Mouse (Mus musculus): Measurements from ENCODE around the gene Palm2. TPM values are rescaled to one million over a fixed set of nuclear protein-coding genes. Genes with fewer than 3 reads are reported as not detected.
"Not testable (repeated sequence)": the region's sequence is repeated elsewhere in the genome, so short reads cannot be mapped to it uniquely, and the experiment has no call there.

Palm2 gene
- 1 to 10 TPM; 4.1 to 9.1 TPM for total RNA-seq (2021)
- long read RNA-seq, experiment 1, partial matches to known transcripts = 1 of 1 reads
- long read RNA-seq, experiment 1, other reads (novel, unspliced or antisense) = 0 of 1 reads
- long read RNA-seq, experiment 2 = 0 reads

GRCm38 (mm10) chr4:57433941-57434704 is at the start of gene Palm2:
Gene Palm2, plus strand, starts transcription at chr4:57434247.
- DNase-seq = peak; percentile 66

DNA sequence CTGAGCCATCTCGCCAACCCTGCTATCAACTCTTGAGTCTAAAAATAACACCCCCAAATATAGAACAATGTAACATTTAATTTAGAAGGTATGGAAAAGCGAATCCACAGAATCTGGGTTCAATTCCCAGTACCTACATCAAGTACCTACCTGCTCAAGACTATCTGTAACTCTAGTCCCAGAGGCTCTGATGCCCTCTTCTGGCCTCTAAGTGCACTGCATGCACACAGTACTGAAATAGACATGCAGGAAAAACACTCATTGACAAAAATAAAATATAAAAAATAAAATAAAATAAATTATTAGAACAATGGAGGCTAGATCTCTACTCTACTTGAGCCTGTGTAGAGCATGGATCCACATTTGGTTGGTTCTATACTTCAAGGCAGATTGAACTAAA is 49.7 kb upstream of the Palm2 start:
- no peak for DNase-seq

DNA sequence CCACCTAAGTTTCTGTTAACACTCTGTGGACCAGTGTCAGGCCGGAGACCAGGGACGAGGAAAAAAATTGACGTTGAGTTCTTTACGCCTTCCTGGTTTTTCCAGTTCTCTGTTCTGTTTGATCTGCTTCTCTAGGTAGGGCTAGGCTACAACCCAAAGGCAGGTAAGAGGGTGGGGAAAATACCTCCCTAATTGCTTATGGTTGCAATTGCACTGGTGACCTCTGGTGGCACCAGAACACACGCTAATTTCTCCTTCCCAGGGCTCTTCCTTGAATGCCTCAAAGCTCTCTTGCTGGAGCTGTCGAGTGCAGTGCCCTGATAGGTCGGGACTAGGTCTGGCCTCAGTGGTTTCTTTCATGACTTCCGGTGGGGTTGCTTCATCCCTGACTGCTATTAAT is 42.9 kb upstream of the Palm2 start:
- no peak for DNase-seq

DNA sequence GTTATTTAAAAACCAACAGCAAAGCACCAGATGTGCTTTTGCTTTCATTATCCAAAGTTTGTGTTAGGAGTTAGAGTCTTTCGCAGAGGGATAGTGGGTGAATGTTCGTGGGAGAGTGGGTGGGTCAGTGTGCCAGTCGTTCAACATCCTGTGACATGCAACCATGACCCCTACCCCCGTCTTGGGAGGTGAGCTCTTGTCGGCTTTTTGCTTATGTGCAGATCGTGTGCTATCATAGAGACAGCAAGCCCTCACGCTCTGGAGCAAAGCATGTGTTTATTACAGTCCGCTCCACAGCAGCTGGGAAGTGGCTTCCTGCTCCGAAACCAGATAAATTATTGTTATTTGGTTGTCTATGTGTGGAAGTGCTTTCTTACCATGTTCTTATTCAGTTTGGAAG is 37.6 kb upstream of the Palm2 start:
- DNase-seq = no peak

DNA sequence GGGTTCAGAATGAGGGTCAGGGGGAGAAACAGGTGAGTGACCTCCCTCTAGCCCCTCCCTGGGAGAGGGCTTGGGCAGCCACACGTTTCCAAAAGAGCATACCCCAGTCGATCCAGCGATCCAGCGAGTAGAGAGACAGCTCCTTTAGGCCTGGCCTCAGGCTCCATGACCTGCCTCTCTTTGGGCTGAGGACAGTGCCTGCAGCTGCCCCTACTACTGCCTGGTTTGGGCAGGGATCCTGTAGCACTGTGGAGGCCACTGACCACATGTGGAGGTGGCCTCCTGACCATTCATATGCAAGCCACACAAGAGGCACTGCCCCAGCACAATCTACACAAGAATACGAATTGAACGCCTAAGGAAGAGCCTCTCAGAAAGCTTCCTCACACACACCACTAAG is 21.7 kb upstream of the Palm2 start:
- not testable (repeated sequence) for DNase-seq

DNA sequence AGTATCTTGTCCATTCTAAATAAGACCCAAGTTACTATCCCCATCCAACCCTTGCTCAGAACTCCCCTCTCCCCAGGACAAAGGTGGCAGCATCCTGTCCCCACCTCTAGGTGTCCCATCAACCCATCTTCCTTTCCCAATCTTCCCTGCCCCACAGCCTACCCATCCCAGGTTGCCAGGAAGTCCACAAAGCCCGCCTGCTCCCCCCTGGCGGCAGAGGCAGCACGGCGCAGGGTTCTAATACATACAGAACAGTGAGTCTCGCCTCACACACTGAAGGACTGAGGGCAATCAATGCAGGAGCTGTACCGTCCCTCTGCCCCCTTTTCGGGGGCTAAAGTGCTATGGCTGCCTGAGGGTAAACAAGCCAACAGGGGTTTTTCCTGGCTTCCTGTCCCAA is 21.0 kb upstream of the Palm2 start:
- DNase-seq = no peak

DNA sequence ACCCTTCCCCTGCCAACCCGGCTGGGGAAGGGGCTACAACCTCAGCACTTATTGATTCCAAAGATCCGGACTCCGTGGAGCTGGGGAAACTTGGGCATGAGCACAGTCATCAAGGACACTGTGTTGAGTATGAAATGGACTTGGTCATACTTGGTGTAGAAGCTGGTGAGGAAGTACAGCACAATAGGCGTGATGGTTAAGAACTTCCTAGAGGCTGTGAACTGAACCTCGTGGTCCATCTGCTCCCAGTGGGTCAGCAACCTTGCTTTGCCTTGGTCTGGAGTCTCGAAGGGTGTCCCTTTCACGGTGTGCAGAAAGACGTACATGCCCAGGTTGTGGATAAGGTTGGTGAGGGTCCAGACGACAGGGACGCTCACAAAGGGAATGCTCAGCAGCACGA is 20.4 kb upstream of the Palm2 start:
- DNase-seq = not testable (repeated sequence)

GRCm38 (mm10) chr4:57424011-57424410 is 10.0 kb upstream of the Palm2 start:
- DNase-seq = no peak

DNA sequence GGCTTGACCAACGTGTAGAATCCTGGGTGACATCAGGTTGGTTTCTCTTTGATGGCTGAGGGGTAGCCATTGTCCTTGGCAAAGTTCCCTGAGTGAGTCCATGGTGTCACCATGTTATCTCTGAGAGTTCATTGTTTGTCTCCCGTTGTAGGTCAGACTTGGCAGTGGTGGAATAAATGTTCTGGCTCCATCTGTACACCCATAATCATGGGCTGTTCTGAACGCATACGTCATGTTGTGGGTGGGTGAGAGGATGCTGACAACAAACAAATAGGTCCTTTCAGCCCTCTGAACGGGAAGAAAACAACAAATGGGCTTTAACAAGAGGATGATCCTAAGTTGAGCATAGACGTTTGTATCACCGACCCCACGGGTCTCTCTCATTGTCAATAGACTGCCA is 5.7 kb upstream of the Palm2 start:
- DNase-seq = no peak

- DNase-seq = no peak
Measured at GRCm38 (mm10) chr4:57434705-57435360, 786 bp downstream of the Palm2 start.

- no peak for DNase-seq
Measured at GRCm38 (mm10) chr4:57436286-57436685, 2.2 kb downstream of the Palm2 start.

DNA sequence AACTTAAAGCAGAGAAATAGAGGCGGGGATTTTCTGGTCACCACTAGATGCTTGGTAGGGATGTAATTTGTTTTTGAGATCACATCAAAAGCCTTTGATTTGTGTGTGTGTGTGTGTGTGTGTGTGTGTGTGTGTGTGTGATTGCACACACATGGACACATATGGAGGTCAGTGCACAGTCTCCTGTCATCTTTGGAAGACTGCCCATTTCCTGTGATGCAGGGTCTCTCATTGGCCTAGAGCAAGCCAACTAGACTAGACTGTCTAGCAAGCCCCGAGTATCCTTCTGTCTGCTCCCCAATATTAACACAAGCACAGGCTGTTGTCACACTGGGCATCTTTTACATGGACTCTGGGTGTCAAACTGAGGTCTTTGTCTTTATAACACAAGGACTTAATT is 12.0 kb downstream of the Palm2 start:
- no peak for DNase-seq

- DNase-seq = no peak
Measured at GRCm38 (mm10) chr4:57446854-57447444, 12.9 kb downstream of the Palm2 start.

GRCm38 (mm10) chr4:57451896-57452295 is 17.8 kb downstream of the Palm2 start:
- peak; percentile 53 for DNase-seq

DNA sequence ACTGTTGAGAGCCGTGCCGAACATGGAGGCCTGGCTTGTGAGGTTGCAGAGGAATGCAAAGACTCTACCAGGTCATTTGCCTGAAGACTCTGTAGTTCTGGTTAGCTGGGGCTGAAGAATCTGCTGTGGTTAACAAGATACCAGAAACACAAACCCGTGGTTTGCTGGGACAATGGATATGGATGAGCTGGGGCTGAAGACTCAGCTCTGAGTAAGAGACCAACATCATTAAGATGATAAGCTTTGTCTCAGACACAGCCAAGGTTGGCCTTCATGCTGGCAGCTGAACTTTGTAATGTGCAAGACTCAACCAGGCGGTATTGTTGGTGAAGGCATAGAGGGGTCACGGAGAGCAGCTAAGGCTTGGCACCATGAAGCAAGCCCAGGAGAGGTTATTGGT is 18.6 kb downstream of the Palm2 start:
- DNase-seq = no peak

GRCm38 (mm10) chr4:57462378-57462777 is 28.3 kb downstream of the Palm2 start:
- peak; percentile 28 for DNase-seq

DNA sequence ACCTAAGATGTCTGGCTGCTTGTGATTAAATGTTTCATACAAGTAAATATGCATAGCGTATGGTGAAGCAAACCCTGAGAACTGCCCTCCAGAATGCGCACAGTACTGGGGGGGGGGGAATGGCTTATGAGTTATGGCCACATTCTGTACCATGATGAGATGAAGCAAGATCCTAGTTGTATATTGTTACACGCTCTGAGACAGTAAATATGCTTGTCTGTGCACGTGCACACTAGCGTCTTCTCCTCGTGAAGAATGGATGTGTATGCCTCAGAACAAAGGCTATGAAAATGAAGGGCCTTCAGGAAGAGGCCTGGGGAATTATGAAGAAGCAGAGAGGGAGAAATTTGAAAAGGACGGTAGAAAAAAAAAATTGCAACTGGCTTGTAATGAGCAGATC is 48.4 kb downstream of the Palm2 start:
- no peak for DNase-seq

GRCm38 (mm10) chr4:57486392-57486791 is 52.3 kb downstream of the Palm2 start:
- no peak for DNase-seq

GRCm38 (mm10) chr4:57489887-57490286 is 55.8 kb downstream of the Palm2 start:
- no peak for DNase-seq

DNA sequence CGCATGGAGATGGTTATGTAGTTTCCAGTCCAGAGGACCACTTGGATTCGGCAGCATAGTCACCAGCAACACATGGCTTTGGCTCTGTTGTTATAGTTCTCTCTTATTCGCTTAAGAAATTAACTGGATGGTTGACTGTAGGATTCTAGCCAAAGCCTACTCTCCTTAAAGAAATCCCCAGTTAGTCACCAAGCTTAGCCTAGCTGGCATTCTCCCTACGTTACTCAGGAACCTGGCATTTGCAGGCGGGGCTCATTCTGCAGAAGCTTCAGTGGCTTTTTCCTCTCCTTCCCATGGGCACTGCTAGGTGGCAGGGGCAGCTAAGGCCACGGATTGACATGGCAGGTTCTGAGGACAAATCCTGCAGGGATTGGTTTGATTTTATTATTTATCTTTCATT is 70.7 kb downstream of the Palm2 start:
- no peak for DNase-seq

DNA sequence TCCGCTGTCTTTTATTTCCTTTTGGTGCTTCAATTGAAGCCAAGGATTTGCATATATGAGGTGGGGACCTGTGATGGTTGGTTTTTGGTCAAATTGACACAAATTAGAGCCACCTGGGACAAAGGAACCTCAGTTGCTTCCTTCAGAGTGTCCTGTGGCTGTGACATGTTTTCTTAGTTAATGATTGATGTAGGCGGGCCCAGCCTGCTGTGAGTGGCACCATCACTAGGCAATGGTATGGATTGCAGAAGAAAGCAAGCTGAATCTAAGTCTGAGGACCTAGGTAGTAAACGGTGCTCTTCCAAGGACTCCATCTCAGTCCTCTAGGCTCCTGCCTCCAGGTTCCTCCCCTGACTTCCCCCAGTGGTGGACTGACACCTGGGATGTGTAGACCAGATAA is 76.5 kb downstream of the Palm2 start:
- no peak for DNase-seq

GRCm38 (mm10) chr4:57511734-57512133 is 77.7 kb downstream of the Palm2 start:
- DNase-seq = no peak

DNA sequence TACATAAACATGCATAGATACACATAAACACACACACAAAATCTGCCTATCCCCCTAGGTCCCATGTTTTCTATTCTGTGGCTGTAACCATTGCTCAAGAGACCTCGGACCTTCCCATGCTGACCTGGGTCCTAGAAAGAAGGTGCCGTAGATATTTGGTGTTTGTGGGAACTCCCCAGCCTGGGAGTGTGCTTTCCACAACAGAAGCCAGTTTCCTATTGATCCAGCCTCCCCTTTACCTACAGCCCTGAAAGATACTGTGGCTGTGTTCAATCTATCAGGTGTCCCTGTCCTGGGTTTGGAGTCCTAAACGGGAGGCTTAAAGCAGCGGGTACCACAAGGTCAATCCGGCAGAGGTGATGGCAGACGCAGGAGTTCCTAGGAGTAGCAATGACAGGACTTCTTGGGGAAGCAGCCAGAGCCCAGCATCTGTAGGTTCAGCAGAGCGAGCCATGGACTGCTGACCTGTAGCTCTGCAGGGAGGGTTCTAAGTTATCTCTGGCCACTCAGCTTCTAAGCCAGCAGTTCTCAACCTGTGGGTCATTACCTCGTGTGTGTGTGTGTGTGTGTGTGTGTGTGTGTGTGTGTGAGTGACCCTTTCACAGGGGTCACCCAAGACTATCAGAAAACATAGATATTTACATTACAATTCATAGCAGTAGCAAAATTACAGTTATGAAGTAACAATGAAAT is 79.3 kb downstream of the Palm2 start:
- DNase-seq = no peak
